Mouse (Mus musculus) Patski (cell line): ENCODE measurements around the gene Cdc25a. TPM values are rescaled to one million over a fixed set of nuclear protein-coding genes. Genes with fewer than 3 reads are reported as not detected.

Source experiments
- ATAC-seq: fragments of 100-300 bp; one replicate; pipeline ENCODE4 v1.8.0; 2021
- CTCF ChIA-PET: fragments of 350-600 bp; sonication (Branson Sonifier 250); formaldehyde crosslinking; loops from one replicate; lab custom pipeline; 2022; ENCODE audit warnings: inconsistent platforms; lab: Charles Lee
- POLR2A ChIA-PET: fragments of 350-600 bp; sonication (Branson Sonifier 250); formaldehyde crosslinking; loops from one replicate; lab custom pipeline; 2022; ENCODE audit warnings: antibody characterized with exemption, inconsistent platforms; lab: Charles Lee
- DNase-seq: peaks from one replicate; pipeline ENCODE4 v3.0.0-alpha.2; 2011; ENCODE audit warnings: low read depth, low spot score
- H3K27me3 ChIP-seq: fragments of 371-371 bp; one replicate; pipeline ENCODE4 v1.5.1; 2021
- CTCF ChIP-seq: fragments of 100-300 bp; IDR thresholded peaks from one replicate; pipeline ENCODE4 v1.5.1; 2021
- in situ Hi-C: fragments of 300-500 bp; cut with MboI; formaldehyde crosslinking; loops from 3 replicates; pipeline ENCODE4 v1.11.1; 2018; ENCODE audit warnings: low pct_unique_long_range_greater_than_20kb, mixed read lengths
- polyA plus RNA-seq: library from polyadenylated mRNA; unstranded; gene quantifications from one replicate; pipeline ENCODE4 v1.2.3, GENCODE M21; 2021

Cdc25a gene
- polyA plus RNA-seq, 1 experiment from 2014 or later, result 16.3 TPM

GRCm38 (mm10) chr9:109902740-109903139, 27.4 kb downstream of the Cdc25a start:
- ATAC-seq, result no peak
- no peak for TF ChIP-seq CTCF
- no peaks in the 10 kb centered on the region for H3K27me3 ChIP-seq
- CTCF ChIA-PET, result interaction anchor here (0.7 to 2.1 kb wide), 3 partner anchors 10 to 17 kb away, joined by 3 to 7 read pairs (median 3); no protein-coding TSS in a partner anchor
- in situ Hi-C loops, result no loop called here
- DNase-seq, result no peak
- POLR2A ChIA-PET, result no interaction called here

- CTCF ChIA-PET, result interaction anchor here (1.2 to 1.4 kb wide), 3 partner anchors 9 to 82 kb away, joined by 4 to 5 read pairs (median 4); no protein-coding TSS in a partner anchor
- ATAC-seq (peak; percentile 81), DNase-seq (peak; percentile 64)
- TF ChIP-seq CTCF, result no peak
- no peaks in the 10 kb centered on the region for H3K27me3 ChIP-seq
- in situ Hi-C loops, result no loop called here
- POLR2A ChIA-PET, result no interaction called here
Measured at GRCm38 (mm10) chr9:109907300-109907699, 31.9 kb downstream of the Cdc25a start.

GRCm38 (mm10) chr9:109907774-109908465, 32.5 kb downstream of the Cdc25a start:
- POLR2A ChIA-PET, result no interaction called here
- no peak for ATAC-seq
- DNase-seq, result no peak
- no peaks in the 10 kb centered on the region for H3K27me3 ChIP-seq
- CTCF ChIA-PET, result interaction anchor here (1.2 kb wide), 2 partner anchors 12 to 81 kb away, joined by 4 to 5 read pairs; no protein-coding TSS in a partner anchor
- in situ Hi-C loops, result no loop called here
- TF ChIP-seq CTCF, result no peak

GRCm38 (mm10) chr9:109909102-109909501, 33.7 kb downstream of the Cdc25a start:
- H3K27me3 ChIP-seq, result no peaks in the 10 kb centered on the region
- DNase-seq (no peak), ATAC-seq (no peak)
- ChIA-PET CTCF (no interaction called here), POLR2A (no interaction called here)
- in situ Hi-C loops, result no loop called here
- no peak for TF ChIP-seq CTCF

GRCm38 (mm10) chr9:109909926-109910325, 34.5 kb downstream of the Cdc25a start:
- ATAC-seq, result no peak
- ChIA-PET CTCF (no interaction called here), POLR2A (no interaction called here)
- in situ Hi-C loops, result no loop called here
- H3K27me3 ChIP-seq, result no peaks in the 10 kb centered on the region
- no peak for TF ChIP-seq CTCF
- no peak for DNase-seq

- H3K27me3 ChIP-seq, result no peaks in the 10 kb centered on the region
- POLR2A ChIA-PET, result interaction anchor here (0.6 kb wide), 1 partner anchor 17 kb away, joined by 3 read pairs; no protein-coding TSS in a partner anchor
Measured at GRCm38 (mm10) chr9:109911779-109912178, 36.4 kb downstream of the Cdc25a start.

GRCm38 (mm10) chr9:109914269-109914926, 39.0 kb downstream of the Cdc25a start:
- H3K27me3 ChIP-seq, result no peaks in the 10 kb centered on the region
- in situ Hi-C loops, result no loop called here
- ChIA-PET CTCF (interaction anchor here (1.6 to 1.7 kb wide), 2 partner anchors 8 to 22 kb away, joined by 4 to 5 read pairs; no protein-coding TSS in a partner anchor), POLR2A (no interaction called here)
- peak; percentile 16 for TF ChIP-seq CTCF
- DNase-seq (no peak), ATAC-seq (no peak)

More at GRCm38 (mm10) chr9:109911779-109912178, 36.4 kb downstream of the Cdc25a start:
- TF ChIP-seq CTCF, result no peak
- CTCF ChIA-PET, result interaction anchor here (1.3 to 2.5 kb wide), 3 partner anchors 9 to 16 kb away, joined by 3 to 7 read pairs (median 6); no protein-coding TSS in a partner anchor
- ATAC-seq, result no peak
- no peak for DNase-seq
- in situ Hi-C loops, result no loop called here

GRCm38 (mm10) chr9:109917931-109918330, 42.6 kb downstream of the Cdc25a start:
- ChIA-PET CTCF (interaction anchor here (0.6 to 1.4 kb wide), 2 partner anchors 18 to 26 kb away, joined by 5 read pairs; no protein-coding TSS in a partner anchor), POLR2A (no interaction called here)
- in situ Hi-C loops, result no loop called here
- H3K27me3 ChIP-seq, result no peaks in the 10 kb centered on the region
- ATAC-seq (no peak), DNase-seq (no peak)
- no peak for TF ChIP-seq CTCF

GRCm38 (mm10) chr9:109929131-109929530, 53.8 kb downstream of the Cdc25a start:
- no peak for ATAC-seq
- CTCF ChIA-PET, result no interaction called here
- in situ Hi-C loops, result no loop called here
- TF ChIP-seq CTCF, result no peak
- POLR2A ChIA-PET, result no interaction called here
- no peak for DNase-seq
- no peaks in the 10 kb centered on the region for H3K27me3 ChIP-seq

- H3K27me3 ChIP-seq, result no peaks in the 10 kb centered on the region
- no peak for TF ChIP-seq CTCF
- ChIA-PET POLR2A (no interaction called here), CTCF (no interaction called here)
- DNase-seq (no peak), ATAC-seq (no peak)
- in situ Hi-C loops, result no loop called here
Measured at GRCm38 (mm10) chr9:109930063-109930462, 54.7 kb downstream of the Cdc25a start.

- no peak for DNase-seq
- TF ChIP-seq CTCF, result no peak
- H3K27me3 ChIP-seq, result no peaks in the 10 kb centered on the region
- no peak for ATAC-seq
- in situ Hi-C loops, result no loop called here
- ChIA-PET POLR2A (no interaction called here), CTCF (no interaction called here)
Measured at GRCm38 (mm10) chr9:109930752-109931151, 55.4 kb downstream of the Cdc25a start.
